Mouse (Mus musculus) heart, embryonic 11.5 days (tissue): Measurements from ENCODE around the gene A230050P20Rik. TPM values are rescaled to one million over a fixed set of nuclear protein-coding genes. Genes with fewer than 3 reads are reported as not detected.

Experiments
- microRNA-seq: library from miRNA; unstranded; fragments of <30 nt; microRNA quantifications from one replicate; pipeline ENCODE4, GENCODE M21; 2016; ENCODE audit warnings: borderline number of aligned reads
- polyA plus RNA-seq: library from polyadenylated mRNA; unstranded; fragments of >200 nt; fragmentation: Nextera tagmentation; extraction: Ambion mirVana; gene quantifications from 2 replicates; pipeline ENCODE4 v1.2.1, GENCODE M21; 2014

A230050P20Rik gene
- polyA plus RNA-seq, 1 experiment from 2014 or later: 2.1 TPM

Small RNA genes lying within 50 kb of the gene (microRNA-seq; reads per million reads assigned to microRNA genes)
- 0.88 reads per million, percentile 11 among the genes with 10 or more reads in this experiment for gene Mir7081

Other genes with a start within 250 kb of the A230050P20Rik start
- 330 and 338 TPM in 2 replicates for gene Ubl5, start 225.8 kb upstream of the A230050P20Rik start, polyA plus RNA-seq
- 12.5 and 13.5 TPM in 2 replicates for gene Fbxl12, start 223.9 kb upstream of the A230050P20Rik start, polyA plus RNA-seq
- 53.1 and 54.6 TPM in 2 replicates for gene Pin1, start 216.5 kb upstream of the A230050P20Rik start, polyA plus RNA-seq
- gene Olfm2, start 122.3 kb upstream of the A230050P20Rik start, polyA plus RNA-seq: 1.4 and 2.3 TPM in 2 replicates
- gene Col5a3, start 53.6 kb upstream of the A230050P20Rik start, polyA plus RNA-seq: 0.04 TPM in 1 of 2 replicates, not detected in the other
- gene Rdh8, start 50.1 kb upstream of the A230050P20Rik start, polyA plus RNA-seq: not detected in 2 replicates
- gene Angptl6, start 11.1 kb downstream of the A230050P20Rik start, polyA plus RNA-seq: 2.1 and 2.9 TPM in 2 replicates
- 43.6 and 46.2 TPM in 2 replicates for gene Ppan, start 19.5 kb downstream of the A230050P20Rik start, polyA plus RNA-seq
- gene Eif3g, start 30.0 kb downstream of the A230050P20Rik start, polyA plus RNA-seq: 276 and 286 TPM in 2 replicates
- 50.5 and 59.3 TPM in 2 replicates for gene Dnmt1, start 91.2 kb downstream of the A230050P20Rik start, polyA plus RNA-seq
- 24.6 and 26.5 TPM in 2 replicates for gene S1pr2, start 108.1 kb downstream of the A230050P20Rik start, polyA plus RNA-seq
- gene Mrpl4, start 134.1 kb downstream of the A230050P20Rik start, polyA plus RNA-seq: 140 and 147 TPM in 2 replicates
- 8.1 and 8.5 TPM in 2 replicates for gene Icam1, start 147.3 kb downstream of the A230050P20Rik start, polyA plus RNA-seq
- 18.9 and 25.4 TPM in 2 replicates for gene Icam4, start 160.7 kb downstream of the A230050P20Rik start, polyA plus RNA-seq
- not detected in 2 replicates for gene Icam5, start 163.4 kb downstream of the A230050P20Rik start, polyA plus RNA-seq
- 0.28 and 1.8 TPM in 2 replicates for gene Zglp1, start 198.5 kb downstream of the A230050P20Rik start, polyA plus RNA-seq
- 0.31 and 0.44 TPM in 2 replicates for gene Gm49373, start 204.5 kb downstream of the A230050P20Rik start, polyA plus RNA-seq
- gene Fdx1l, start 205.0 kb downstream of the A230050P20Rik start, polyA plus RNA-seq: 52.9 and 58.2 TPM in 2 replicates
- gene Gm38431, start 223.4 kb downstream of the A230050P20Rik start, polyA plus RNA-seq: 1.2 and 1.9 TPM in 2 replicates
- gene Raver1, start 223.4 kb downstream of the A230050P20Rik start, polyA plus RNA-seq: 53.6 and 57.8 TPM in 2 replicates